Mouse (Mus musculus) E14TG2a.4 (cell line): ENCODE measurements around the gene St3gal4.
A peak's percentile ranks its signal among the peaks of the same experiment; 100 is the strongest.

ENCODE experiments used
- CTCF ChIP-seq: conservative IDR thresholded peaks from 2 replicates; pipeline ENCODE4 v1.5.1; 2014; ENCODE audit warnings: low read length
- POU5F1 ChIP-seq: IDR thresholded peaks from 2 replicates; pipeline ENCODE4 v1.6.1; 2014; ENCODE audit warnings: low read length, borderline replicate concordance

- TF ChIP-seq CTCF (peak; percentile 60), POU5F1 (no peak)
These were observed 99.7 kb downstream of the St3gal4 start for GRCm38 (mm10) chr9:35019372-35019771.
